Mouse (Mus musculus) splenic B cell, adult 2 months (primary cell): ENCODE results near the gene Pdzd4.

ENCODE experiments used
- DNase-seq: peaks from one replicate; pipeline ENCODE4 v3.0.0-alpha.2; 2011; ENCODE audit warnings: low read depth, low spot score
- H3K27me3 ChIP-seq: 2 replicates; pipeline ENCODE4 v1.6.1; 2012; ENCODE audit warnings: mild to moderate bottlenecking, low read length, moderate library complexity, mixed read lengths; ENCODE audit not compliant: control insufficient read depth, poor library complexity, insufficient read depth, severe bottlenecking
- H3K36me3 ChIP-seq: 2 replicates; pipeline ENCODE4 v1.6.1; 2012; ENCODE audit warnings: mild to moderate bottlenecking, low read length, moderate library complexity, mixed read lengths; ENCODE audit not compliant: control insufficient read depth, poor library complexity, insufficient read depth, severe bottlenecking

The Pdzd4 gene

GRCm38 (mm10) chrX:73756334-73757140 is 68.2 kb downstream of the Pdzd4 start, which contains the start of gene Plxnb3:
Gene Plxnb3, plus strand, starts transcription at chrX:73757090.
- no peak for DNase-seq
- Histone ChIP-seq H3K36me3 (no peaks in the 10 kb centered on the region), H3K27me3 (no peaks in the 10 kb centered on the region)

GRCm38 (mm10) chrX:73748977-73749376 is 75.8 kb downstream of the Pdzd4 start:
- H3K27me3 ChIP-seq, result no peaks in the 10 kb centered on the region
- no peaks in the 10 kb centered on the region for H3K36me3 ChIP-seq
- DNase-seq, result peak; percentile 15

- Histone ChIP-seq H3K27me3 (no peaks in the 10 kb centered on the region), H3K36me3 (no peaks in the 10 kb centered on the region)
- no peak for DNase-seq
Measured at GRCm38 (mm10) chrX:73744774-73745481, 79.8 kb downstream of the Pdzd4 start.
